Mouse (Mus musculus) MEL (cell line): ENCODE results near the gene Coq8b. TPM values are rescaled to one million over a fixed set of nuclear protein-coding genes. Genes with fewer than 3 reads are reported as not detected.

Experiments
- DNase-seq: peaks from one replicate; pipeline ENCODE4 v3.0.0; 2011; ENCODE audit warnings: low read depth, low spot score
- H3K27ac ChIP-seq: 2 replicates; pipeline ENCODE4 v1.5.1; 2012; ENCODE audit warnings: low read depth, mild to moderate bottlenecking, control low read depth, low read length, moderate library complexity; ENCODE audit not compliant: control insufficient read depth
- H3K27me3 ChIP-seq, 2 experiments: fragments of 150-350 bp in 1 of 2; sonication (generic) in 1 of 2; 2 replicates each; pipeline ENCODE4 v1.6.1; 2012; ENCODE audit warnings: low read length in 2 of 2, mild to moderate bottlenecking in 2 of 2, improper control_type of control experiment in 1 of 2, moderate library complexity in 1 of 2; ENCODE audit not compliant: insufficient read depth in 2 of 2, control insufficient read depth in 1 of 2
- H3K36me3 ChIP-seq, 2 experiments: 2 replicates each; pipeline ENCODE4 v1.6.1; 2012 to 2014; ENCODE audit warnings: low read length in 2 of 2, improper control_type of control experiment in 1 of 2, inconsistent platforms in 1 of 2, mild to moderate bottlenecking in 1 of 2; ENCODE audit not compliant: insufficient read depth in 2 of 2, control insufficient read depth in 1 of 2
- H3K4me1 ChIP-seq, 2 experiments: fragments of 150-350 bp in 1 of 2; sonication (generic) in 1 of 2; 2 replicates each; pipeline ENCODE4 v1.6.1; 2012; ENCODE audit warnings: low read length in 2 of 2, improper control_type of control experiment in 1 of 2, mild to moderate bottlenecking in 1 of 2; ENCODE audit not compliant: insufficient read depth in 2 of 2, control insufficient read depth in 1 of 2
- H3K4me3 ChIP-seq, 2 experiments: fragments of 150-350 bp in 1 of 2; sonication (generic) in 1 of 2; 2 replicates each; pipeline ENCODE4 v1.5.1; 2012; ENCODE audit warnings: low read depth in 2 of 2, low read length in 2 of 2, mild to moderate bottlenecking in 2 of 2, moderate library complexity in 2 of 2, control low read depth in 1 of 2, improper control_type of control experiment in 1 of 2; ENCODE audit not compliant: control insufficient read depth in 1 of 2, insufficient read depth in 1 of 2
- H3K79me2 ChIP-seq: 2 replicates; pipeline ENCODE4 v1.6.1; 2012; ENCODE audit warnings: mild to moderate bottlenecking, low read length, moderate library complexity; ENCODE audit not compliant: control insufficient read depth, poor library complexity, insufficient read depth
- H3K9ac ChIP-seq: 2 replicates; pipeline ENCODE4 v1.6.1; 2012; ENCODE audit warnings: low read depth, mild to moderate bottlenecking, control low read depth, low read length, moderate library complexity; ENCODE audit not compliant: control insufficient read depth, poor library complexity, severe bottlenecking
- H3K9me3 ChIP-seq: fragments of 150-350 bp; sonication (generic); replicated peaks from 2 replicates; pipeline ENCODE4 v1.6.1; 2012; ENCODE audit warnings: mild to moderate bottlenecking, low read length, improper control_type of control experiment, moderate library complexity; ENCODE audit not compliant: insufficient read depth
- BHLHE40 ChIP-seq: IDR thresholded peaks from 2 replicates; pipeline ENCODE4 v1.6.1; 2012; ENCODE audit warnings: low read depth, mild to moderate bottlenecking, inconsistent platforms, low read length, improper control_type of control experiment, borderline replicate concordance
- CTCF ChIP-seq, 3 experiments: IDR thresholded peaks in 2 of 3; conservative IDR thresholded peaks in 1 of 3; 2 replicates each; pipeline ENCODE4 v1.5.1; 2011 to 2012; ENCODE audit warnings: low read length in 3 of 3, low read depth in 2 of 3, mild to moderate bottlenecking in 2 of 3, improper control_type of control experiment in 1 of 3, inconsistent platforms in 1 of 3, mixed read lengths in 1 of 3, moderate library complexity in 1 of 3; ENCODE audit not compliant: control insufficient read depth in 1 of 3, insufficient read depth in 1 of 3, poor library complexity in 1 of 3, severe bottlenecking in 1 of 3
- ETS1 ChIP-seq: IDR thresholded peaks from 2 replicates; pipeline ENCODE4 v1.6.1; 2012; ENCODE audit warnings: low read depth, mild to moderate bottlenecking, inconsistent platforms, low read length, improper control_type of control experiment, moderate library complexity
- GABPA ChIP-seq: IDR thresholded peaks from 2 replicates; pipeline ENCODE4 v1.6.1; 2012; ENCODE audit warnings: low read depth, mild to moderate bottlenecking, inconsistent platforms, low read length, improper control_type of control experiment, moderate library complexity
- GATA1 ChIP-seq: IDR thresholded peaks from 2 replicates; pipeline ENCODE4 v1.6.1; 2011; ENCODE audit warnings: low read depth, low read length, improper control_type of control experiment
- HCFC1 ChIP-seq: IDR thresholded peaks from 2 replicates; pipeline ENCODE4 v1.6.1; 2012; ENCODE audit warnings: low read depth, mild to moderate bottlenecking, inconsistent platforms, low read length, improper control_type of control experiment, moderate library complexity
- JUND ChIP-seq: IDR thresholded peaks from 2 replicates; pipeline ENCODE4 v1.6.1; 2011; ENCODE audit warnings: low read depth, mild to moderate bottlenecking, improper control_type of control experiment, low read length
- KAT2A ChIP-seq: conservative IDR thresholded peaks from 2 replicates; pipeline ENCODE4 v1.6.1; 2012; ENCODE audit warnings: low read depth, low read length, improper control_type of control experiment, inconsistent platforms
- MAX ChIP-seq: IDR thresholded peaks from 2 replicates; pipeline ENCODE4 v1.6.1; 2011; ENCODE audit warnings: low read length, improper control_type of control experiment
- MEF2A ChIP-seq: IDR thresholded peaks from 2 replicates; pipeline ENCODE4 v1.6.1; 2014; ENCODE audit warnings: low read depth, mild to moderate bottlenecking, inconsistent platforms, low read length, improper control_type of control experiment; ENCODE audit not compliant: poor library complexity, insufficient replicate concordance, severe bottlenecking; ENCODE audit errors: extremely low read depth
- POLR2AphosphoS5 ChIP-seq: IDR thresholded peaks from 2 replicates; pipeline ENCODE4 v1.6.1; 2012; ENCODE audit warnings: low read depth, borderline replicate concordance, mild to moderate bottlenecking, inconsistent platforms, low read length, moderate library complexity, mixed read lengths
- SIN3A ChIP-seq: IDR thresholded peaks from 2 replicates; pipeline ENCODE4 v1.6.1; 2012; ENCODE audit warnings: low read length, improper control_type of control experiment, inconsistent platforms
- SMC3 ChIP-seq: IDR thresholded peaks from 2 replicates; pipeline ENCODE4 v1.6.1; 2011; ENCODE audit warnings: low read depth, low read length, improper control_type of control experiment
- TBP ChIP-seq: IDR thresholded peaks from 2 replicates; pipeline ENCODE4 v1.8.0; 2011; ENCODE audit warnings: low read depth, low read length, improper control_type of control experiment
- ZNF384 ChIP-seq: IDR thresholded peaks from 2 replicates; pipeline ENCODE4 v1.6.1; 2012; ENCODE audit warnings: low read depth, mild to moderate bottlenecking, inconsistent platforms, low read length, improper control_type of control experiment
- polyA plus RNA-seq, 2 experiments: library from polyadenylated mRNA; stranded (reverse) in 1 of 2; unstranded in 1 of 2; fragments of >175 nt in 1 of 2; fragments of >200 nt in 1 of 2; gene quantifications; 2 replicates each; pipeline versions ENCODE4 v1.2.1 to v1.2.4; 2012; ENCODE audit warnings: low replicate concordance in 2 of 2, low read depth in 1 of 2; ENCODE audit not compliant: insufficient read length in 2 of 2, insufficient read depth in 1 of 2, missing spikeins in 1 of 2
- total RNA-seq: library from RNA; depleted of rRNA; stranded (reverse); fragments of 300-350 nt; gene quantifications from 2 replicates; pipeline ENCODE4 v1.2.3, GENCODE M21; 2012

Gene Coq8b
- total and polyA plus RNA-seq, 3 experiments: 13.8 to 22.7 TPM; not detected in 1

DNA sequence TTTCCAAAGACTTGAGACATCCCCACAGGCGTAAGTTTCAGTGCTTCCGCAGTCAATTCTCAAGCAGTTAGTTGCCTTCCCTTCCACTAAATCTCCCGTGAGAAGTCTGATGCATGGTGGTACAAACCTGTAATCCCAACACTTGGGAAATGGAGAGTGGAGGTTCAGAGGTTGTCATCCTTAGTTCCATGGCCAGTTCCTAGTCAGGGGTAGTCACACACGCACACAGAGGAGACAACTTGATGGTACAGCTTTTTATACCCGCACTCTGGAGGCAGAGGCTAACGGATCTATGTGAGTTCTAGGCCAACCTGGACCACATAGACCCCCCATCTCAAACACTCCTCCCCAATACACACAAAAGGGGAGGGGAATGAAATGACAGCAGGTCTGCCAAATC is 4.0 kb upstream of the Coq8b start:
- no peaks in the 10 kb centered on the region for H3K9me3 ChIP-seq
- H3K27ac ChIP-seq: peak overlapping the region; percentile 60
- no peak for DNase-seq
- TF ChIP-seq SMC3: no peak
- no peak for TF ChIP-seq POLR2AphosphoS5
- TF ChIP-seq KAT2A: 0 out of 2 replicates have a peak, but pooled peaks have one; percentile 7
- TF ChIP-seq HCFC1: no peak
- TF ChIP-seq MAX: 0 out of 2 replicates have a peak, but pooled peaks have one; percentile 7
- no peak for TF ChIP-seq ZNF384
- no peak for TF ChIP-seq GABPA
- TF ChIP-seq TBP: peak; percentile 93
- TF ChIP-seq BHLHE40: no peak
- no peak; the same call in 1 of the 2 replicates for TF ChIP-seq SIN3A
- peak overlapping the region; percentile 75 to 96 for H3K4me3 ChIP-seq
- H3K4me1 ChIP-seq: peaks cover 6 to 22% of the 10 kb centered on the region in 2 experiments; a peak in 3 of 4 replicates
- no peaks in the 10 kb centered on the region for H3K27me3 ChIP-seq
- H3K36me3 ChIP-seq: peaks cover 0 to 8% of the 10 kb centered on the region in 2 experiments; a peak in 2 of 4 replicates
- H3K79me2 ChIP-seq: peaks cover 8% of the 10 kb centered on the region
- peak overlapping the region; percentile 76 for H3K9ac ChIP-seq

DNA sequence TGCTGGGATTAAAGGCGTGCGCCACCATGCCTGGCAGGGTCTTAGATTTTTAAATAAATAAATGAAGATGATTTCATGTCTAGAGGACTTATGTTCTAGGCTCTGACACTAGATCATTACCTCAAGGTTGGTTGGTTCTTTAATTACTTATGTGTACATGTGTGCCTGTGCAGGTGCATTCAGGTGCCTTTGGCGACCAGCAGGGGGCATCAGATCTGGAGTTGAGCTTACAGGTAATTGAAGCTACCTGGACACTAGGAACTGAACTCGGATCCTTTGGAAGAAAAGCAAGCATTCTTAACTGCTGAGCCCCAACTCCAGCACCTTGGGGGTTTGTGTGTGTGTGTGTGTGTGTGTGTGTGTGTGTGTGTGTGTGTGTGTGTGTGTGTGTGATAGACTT is 2.0 kb upstream of the Coq8b start:
- DNase-seq: peak; percentile 27
- no peaks in the 10 kb centered on the region for H3K27me3 ChIP-seq
- no peak overlapping the region for H3K4me3 ChIP-seq
- H3K79me2 ChIP-seq: peaks cover 7% of the 10 kb centered on the region
- H3K4me1 ChIP-seq: peaks cover 6 to 20% of the 10 kb centered on the region in 2 experiments; a peak in 3 of 4 replicates
- H3K9me3 ChIP-seq: no peaks in the 10 kb centered on the region
- TF ChIP-seq CTCF (IDR thresholded peaks at IDR 0.05 in 2 of 3, conservative IDR thresholded peaks at IDR 0.05 in 1 of 3; ENCODE audit: control insufficient read depth in 1 of 3, insufficient read depth in 1 of 3, low read depth in 2 of 3, low read length in 3 of 3, poor library complexity in 1 of 3, severe bottlenecking in 1 of 3): peak; percentile 43 to 62 (median 44); a peak in 5 of 6 replicates
- TF ChIP-seq SMC3: 0 out of 2 replicates have a peak, but pooled peaks have one; percentile 13
- TF ChIP-seq MEF2A: no peak
- H3K27ac ChIP-seq: no peak overlapping the region
- no peak overlapping the region for H3K9ac ChIP-seq
- peaks cover 0 to 8% of the 10 kb centered on the region in 2 experiments; a peak in 2 of 4 replicates for H3K36me3 ChIP-seq

DNA sequence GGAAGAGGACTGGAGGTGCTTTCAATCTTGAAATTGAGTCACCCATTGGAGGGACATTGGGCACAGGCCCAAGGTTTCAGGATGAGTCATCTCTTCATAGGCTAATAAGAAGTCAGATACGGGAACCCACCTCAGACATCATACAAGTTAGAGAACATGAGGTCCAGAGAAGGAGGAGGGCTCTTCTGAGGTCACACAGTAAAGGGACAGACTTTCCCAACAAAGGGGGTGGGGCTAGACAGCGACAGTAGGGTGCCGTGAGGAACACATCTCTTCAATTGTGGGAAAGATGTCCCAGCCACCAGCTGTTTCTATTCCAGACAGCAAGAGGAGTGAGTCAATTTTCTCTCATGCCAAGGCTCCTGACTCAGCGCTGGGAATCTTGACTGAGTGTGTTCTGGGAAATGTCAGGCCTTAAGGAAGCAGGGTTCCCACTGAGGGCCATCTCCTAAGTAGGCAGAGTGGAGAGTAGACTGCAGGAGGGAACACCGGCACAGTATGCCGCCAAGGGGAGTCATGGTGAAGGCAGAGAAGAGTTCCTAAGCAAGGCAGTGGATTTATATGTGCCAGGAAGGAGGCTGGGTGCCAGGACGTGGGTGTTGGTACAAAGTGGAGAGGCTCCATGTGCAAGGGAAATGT is 1.0 kb upstream of the Coq8b start:
- Histone ChIP-seq H3K4me1 (peaks cover 6 to 20% of the 10 kb centered on the region in 2 experiments; a peak in 3 of 4 replicates), H3K36me3 (peaks cover 0 to 8% of the 10 kb centered on the region in 2 experiments; a peak in 2 of 4 replicates), H3K9ac (peak overlapping the region; percentile 33), H3K27ac (no peak overlapping the region; the same call in 1 of the 2 replicates), H3K79me2 (peaks cover 7% of the 10 kb centered on the region), H3K9me3 (no peaks in the 10 kb centered on the region), H3K27me3 (no peaks in the 10 kb centered on the region), H3K4me3 (peak overlapping the region; percentile 6 to 21; a peak in 2 of 4 replicates)
- DNase-seq: peak; percentile 80
- TF ChIP-seq MAX (0 out of 2 replicates have a peak, but pooled peaks have one; percentile 19), GATA1 (no peak), ETS1 (peak; percentile 40; the same call in 1 of the 2 replicates), JUND (peak; percentile 61; the same call in 1 of the 2 replicates)
